Mouse (Mus musculus) neural tube, embryonic 15.5 days (tissue): ENCODE data around the gene Pfkfb3. TPM values are rescaled to one million over a fixed set of nuclear protein-coding genes. Genes with fewer than 3 reads are reported as not detected.

Experiments
- ATAC-seq: fragments of 200-750 bp; cut with Nextera tagmentation; 2 replicates; pipeline ENCODE4 v1.8.0; 2017; ENCODE audit warnings: mild to moderate bottlenecking, moderate TSS enrichment, moderate library complexity; ENCODE audit not compliant: low FRiP score
- H3K27ac ChIP-seq: fragments of 300-500 bp; sonication (generic); replicated peaks from 2 replicates; pipeline ENCODE4 v1.5.1; 2015; ENCODE audit warnings: mild to moderate bottlenecking, inconsistent platforms
- H3K27me3 ChIP-seq: fragments of 300-500 bp; sonication (generic); replicated peaks from 2 replicates; pipeline ENCODE4 v1.6.1; 2015; ENCODE audit warnings: inconsistent platforms
- H3K36me3 ChIP-seq: fragments of 300-500 bp; sonication (generic); 2 replicates; pipeline ENCODE4 v1.6.1; 2015; ENCODE audit warnings: inconsistent platforms
- H3K4me1 ChIP-seq: fragments of 300-500 bp; sonication (generic); 2 replicates; pipeline ENCODE4 v1.6.1; 2015; ENCODE audit warnings: inconsistent platforms
- H3K4me2 ChIP-seq: fragments of 300-500 bp; sonication (generic); 2 replicates; pipeline ENCODE4 v1.6.1; 2015; ENCODE audit warnings: inconsistent platforms, mild to moderate bottlenecking, moderate library complexity
- H3K4me3 ChIP-seq: fragments of 300-500 bp; sonication (generic); replicated peaks from 2 replicates; pipeline ENCODE4 v1.5.1; 2015; ENCODE audit warnings: mild to moderate bottlenecking, inconsistent platforms
- H3K9ac ChIP-seq: fragments of 300-500 bp; sonication (generic); replicated peaks from 2 replicates; pipeline ENCODE4 v1.6.1; 2015; ENCODE audit warnings: mild to moderate bottlenecking, inconsistent platforms
- H3K9me3 ChIP-seq: fragments of 300-500 bp; sonication (generic); replicated peaks from 2 replicates; pipeline ENCODE4 v1.6.1; 2016; ENCODE audit warnings: inconsistent platforms
- WGBS: fragments of 180-500 bp; shearing (Covaris S2); methylation state at CpG from one replicate; pipeline ENCODE4 v1.1.7; 2015; ENCODE audit warnings: mixed read lengths; 5-methylcytosine and 5-hydroxymethylcytosine counted together
- polyA plus RNA-seq: library from polyadenylated mRNA; unstranded; fragments of >200 nt; fragmentation: Nextera tagmentation; extraction: Ambion mirVana; gene quantifications from 2 replicates; pipeline ENCODE4 v1.2.1, GENCODE M21; 2015

Gene Pfkfb3
- polyA plus RNA-seq, 1 experiment from 2014 or later: 29.8 TPM

GRCm38 (mm10) chr2:11425421-11426131 lies 128.3 kb downstream of the Pfkfb3 start:
- no peak overlapping the region for H3K4me2 ChIP-seq
- no peaks in the 10 kb centered on the region for H3K9me3 ChIP-seq
- no peaks in the 10 kb centered on the region for H3K36me3 ChIP-seq
- 30% methylated on average over 5 of the region's 5 CpGs for WGBS
- 0 out of 2 replicates have a peak, but pooled peaks cover 4% of the 10 kb centered on the region for H3K4me1 ChIP-seq
- no peak overlapping the region for H3K9ac ChIP-seq
- H3K27ac ChIP-seq: no peak overlapping the region
- no peak for ATAC-seq
- no peaks in the 10 kb centered on the region for H3K27me3 ChIP-seq
- H3K4me3 ChIP-seq: no peak overlapping the region

DNA sequence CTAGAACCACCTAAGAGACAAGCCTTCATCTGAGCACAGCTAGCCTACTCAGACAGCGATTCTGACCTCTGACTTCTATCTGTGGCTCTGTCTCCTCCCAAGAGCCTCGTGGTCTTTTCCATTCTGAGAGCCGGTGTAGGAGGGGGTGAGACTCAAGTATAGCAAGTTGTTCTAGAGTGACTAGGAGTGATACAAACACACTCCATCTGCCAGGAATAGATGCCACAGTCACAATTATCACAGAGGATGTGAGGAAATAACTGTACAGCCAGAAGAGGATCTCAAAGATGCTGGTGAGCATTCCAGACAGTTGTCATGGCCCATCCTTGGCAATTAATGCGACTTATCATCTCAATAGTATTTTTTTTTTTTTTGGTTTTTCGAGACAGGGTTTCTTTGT lies 129.6 kb downstream of the Pfkfb3 start:
- 91% methylated on average over 5 of the region's 5 CpGs for WGBS
- no peaks in the 10 kb centered on the region for H3K4me1 ChIP-seq
- H3K4me3 ChIP-seq: no peak overlapping the region
- ATAC-seq: no peak
- no peaks in the 10 kb centered on the region for H3K36me3 ChIP-seq
- no peaks in the 10 kb centered on the region for H3K9me3 ChIP-seq
- H3K4me2 ChIP-seq: no peak overlapping the region
- no peak overlapping the region for H3K9ac ChIP-seq
- H3K27me3 ChIP-seq: no peaks in the 10 kb centered on the region
- H3K27ac ChIP-seq: no peak overlapping the region

DNA sequence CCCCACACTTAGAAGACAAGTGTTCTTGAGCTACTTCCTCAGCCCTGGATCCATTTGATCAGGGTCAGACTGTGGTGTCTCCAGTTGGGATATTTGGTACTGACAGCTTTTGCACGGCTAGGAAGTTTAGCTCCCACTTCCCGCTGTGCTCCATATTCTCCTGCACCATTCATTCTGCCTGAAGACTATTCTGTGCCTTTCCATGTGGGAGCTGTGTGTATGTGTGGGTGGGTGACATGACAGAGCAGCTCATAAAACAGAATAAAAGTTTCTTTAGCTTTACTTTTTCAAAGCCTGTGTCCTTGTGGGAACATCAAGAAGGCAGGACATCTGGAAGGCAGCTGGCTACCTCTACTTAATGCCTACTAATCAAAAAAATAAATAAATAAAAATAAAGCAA lies 130.5 kb downstream of the Pfkfb3 start:
- H3K4me3 ChIP-seq: no peak overlapping the region
- H3K4me2 ChIP-seq: no peak overlapping the region
- H3K36me3 ChIP-seq: no peaks in the 10 kb centered on the region
- no peak overlapping the region for H3K9ac ChIP-seq
- H3K9me3 ChIP-seq: no peaks in the 10 kb centered on the region
- ATAC-seq: no peak
- H3K27ac ChIP-seq: no peak overlapping the region
- no peaks in the 10 kb centered on the region for H3K4me1 ChIP-seq
- H3K27me3 ChIP-seq: no peaks in the 10 kb centered on the region
- WGBS: 82% methylated on average over 2 of the region's 2 CpGs

GRCm38 (mm10) chr2:11422384-11422783 lies 131.5 kb downstream of the Pfkfb3 start:
- Histone ChIP-seq H3K9me3 (no peaks in the 10 kb centered on the region), H3K27ac (no peak overlapping the region), H3K36me3 (no peaks in the 10 kb centered on the region), H3K4me3 (no peak overlapping the region), H3K27me3 (no peaks in the 10 kb centered on the region), H3K4me2 (no peak overlapping the region), H3K4me1 (no peaks in the 10 kb centered on the region), H3K9ac (no peak overlapping the region)
- 89% methylated on average over 3 of the region's 3 CpGs for WGBS
- ATAC-seq: no peak

Other genes with a start within 250 kb of the Pfkfb3 start
- 127 and 138 TPM in 2 replicates for gene Rbm17, start 50.1 kb upstream of the Pfkfb3 start, polyA plus RNA-seq
- gene Gm17490, start 72.2 kb upstream of the Pfkfb3 start, polyA plus RNA-seq: not detected in 2 replicates
- 26.4 TPM in 1 of 2 replicates, not detected in the other for gene Il2ra, start 88.7 kb upstream of the Pfkfb3 start, polyA plus RNA-seq
- 1.6 and 8.1 TPM in 2 replicates for gene Il15ra, start 151.2 kb upstream of the Pfkfb3 start, polyA plus RNA-seq
- gene Fbh1, start 223.5 kb upstream of the Pfkfb3 start, polyA plus RNA-seq: 119 TPM in 2 replicates
- 38.8 and 39.8 TPM in 2 replicates for gene Ankrd16, start 223.8 kb upstream of the Pfkfb3 start, polyA plus RNA-seq